39 mouse cellular contexts compared by ENCODE assay signal in the genomic region with DNA sequence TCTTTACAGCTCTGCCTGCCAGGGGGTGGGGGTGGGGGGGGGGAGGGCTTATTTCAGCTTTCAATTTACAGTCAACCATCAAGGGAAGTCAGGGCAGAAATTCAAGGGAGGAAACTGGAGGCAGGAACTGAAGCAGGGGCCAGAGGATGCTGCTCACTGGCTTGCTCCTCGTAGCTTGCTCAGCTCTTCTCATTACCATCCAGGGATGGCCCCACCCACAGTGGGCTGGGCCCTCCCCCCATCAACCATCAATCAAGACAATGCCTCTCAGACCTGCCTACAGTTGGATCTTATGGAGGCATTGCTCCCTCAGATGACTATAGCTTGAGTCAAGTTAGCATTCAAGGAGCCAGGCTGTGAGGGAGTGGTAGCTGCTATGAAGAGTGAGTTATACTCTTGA. TPM values are rescaled to one million over a fixed set of nuclear protein-coding genes. Genes with fewer than 3 reads are reported as not detected.
"Had no signal": no experiment of that assay in that cellular context is flagged by ENCODE, and none has a peak within 500 bp of the region (broad histone marks: within the 10 kb centered on the region; RNA-seq: fewer than 3 reads in every experiment).

No protein-coding gene starts in this region.

- DNase-seq: gastrocnemius, postnatal 25 days; kidney, adult 11 months; liver, embryonic 13.5 days had no signal

- H3K27me3 ChIP-seq: hindbrain, embryonic 12.5 days had no signal

- H3K4me1 ChIP-seq: heart, embryonic 12.5 days; liver, embryonic 13.5 days; liver, embryonic 15.5 days had no signal

- H3K27ac ChIP-seq: heart, embryonic 10.5 days; hindbrain, embryonic 10.5 days; hindbrain, embryonic 12.5 days; hindbrain, embryonic 14.5 days; kidney, embryonic 15.5 days; kidney, postnatal 0 days; limb, embryonic 12.5 days; liver, embryonic 13.5 days; liver, embryonic 15.5 days had no signal

- H3K4me3 ChIP-seq: heart, embryonic 10.5 days; heart, embryonic 12.5 days; hindbrain, embryonic 10.5 days; hindbrain, embryonic 12.5 days; kidney, embryonic 15.5 days; limb, embryonic 10.5 days; limb, embryonic 12.5 days; liver, embryonic 13.5 days; liver, embryonic 15.5 days had no signal

RNA-seq across cellular contexts. Expression of a gene that starts 19.2 kb away (rescaled TPM):
- total RNA-seq: gastrocnemius, adult 18-20 months; gastrocnemius, postnatal 10 days; gastrocnemius, postnatal 25 days; gastrocnemius, postnatal 4 days; granulocyte monocyte progenitor cell, adult 5-6 weeks; heart, adult 18-20 months; heart, adult 8-10 months; heart, postnatal 10 days; heart, postnatal 25 days; heart, postnatal 4 days; layer of hippocampus, adult 18-20 months; layer of hippocampus, adult 8-10 months; layer of hippocampus, postnatal 14 days; layer of hippocampus, postnatal 36 days; left cerebral cortex, adult 18-20 months; left cerebral cortex, adult 8-10 months; left cerebral cortex, postnatal 14 days; left cerebral cortex, postnatal 36 days had no signal
- polyA plus RNA-seq: heart, embryonic 10.5 days; heart, embryonic 12.5 days; heart, embryonic 14.5 days; heart, embryonic 16.5 days; hindbrain, embryonic 10.5 days; hindbrain, embryonic 12.5 days; hindbrain, embryonic 14.5 days; hindbrain, embryonic 16.5 days; intestine, embryonic 14.5 days; intestine, embryonic 16.5 days; kidney, adult 2 months; kidney, embryonic 15.5 days; kidney, postnatal 0 days; large intestine, adult 2 months; limb, embryonic 10.5 days; limb, embryonic 12.5 days; limb, embryonic 14.5 days; liver, embryonic 11.5 days; liver, embryonic 13.5 days; liver, embryonic 15.5 days had no signal
